Mouse (Mus musculus) 3134 (cell line): ENCODE measurements at regions not wholly inside any gene's neighbourhood (a gene's known extent, or its start where the extent isn't known, plus 50 kb on each side); places are given as distances from the start of the nearest gene placed in this dataset.

Experiments used
- DNase-seq: peaks from one replicate; pipeline ENCODE4 v3.0.0-alpha.2; 2011; ENCODE audit warnings: low spot score; ENCODE audit not compliant: insufficient read length; ENCODE audit errors: extremely low read depth

- DNase-seq: no peak
These were observed 1244.1 kb upstream of the Prmt6 start for GRCm38 (mm10) chr3:111494891-111495290.

GRCm38 (mm10) chr3:111489606-111490005 is 1238.8 kb upstream of the Prmt6 start:
- peak; percentile 9 for DNase-seq

- no peak for DNase-seq
These were observed 1237.6 kb upstream of the Prmt6 start for GRCm38 (mm10) chr3:111488438-111488837.
